Mouse (Mus musculus): ENCODE data around the gene Fap. TPM values are rescaled to one million over a fixed set of nuclear protein-coding genes. Genes with fewer than 3 reads are reported as not detected.

Fap gene
- 1.3 and 1.9 TPM in 2 replicates for polyA plus RNA-seq (2015; fragmentation: Nextera tagmentation; extraction: Ambion mirVana)

- WGBS: 72% methylated on average over 12 of the region's 12 CpGs
- Histone ChIP-seq H3K9ac (no peak within 1 kb of the TSS), H3K9me3 (no peaks in the 10 kb centered on the region), H3K27ac (replicated peaks) (peak within 1 kb of the TSS; percentile 50), H3K4me1 (no peaks in the 10 kb centered on the region), H3K4me3 (peak within 1 kb of the TSS; percentile 22), H3K27me3 (replicated peaks) (no peaks in the 10 kb centered on the region), H3K4me2 (peak within 1 kb of the TSS; percentile 30), H3K36me3 (no peaks in the 10 kb centered on the region)
- no peak for ATAC-seq (ENCODE audit: extremely low read depth, insufficient number of reproducible peaks, low FRiP score, low TSS enrichment)
These were observed at the start of gene Fap for GRCm38 (mm10) chr2:62573753-62574159. TSS of gene Fap (minus strand) at chr2:62574075.

GRCm38 (mm10) chr2:62623024-62623441, 49.2 kb upstream of the Fap start:
- Histone ChIP-seq H3K36me3 (no peaks in the 10 kb centered on the region), H3K27me3 (replicated peaks) (no peaks in the 10 kb centered on the region), H3K9ac (no peak overlapping the region), H3K4me1 (no peaks in the 10 kb centered on the region), H3K4me2 (no peak overlapping the region), H3K9me3 (no peaks in the 10 kb centered on the region), H3K4me3 (no peak overlapping the region), H3K27ac (replicated peaks) (no peak overlapping the region)
- ATAC-seq (ENCODE audit: extremely low read depth, insufficient number of reproducible peaks, low FRiP score, low TSS enrichment): no peak
- WGBS: 77% methylated on average over 8 of the region's 8 CpGs

GRCm38 (mm10) chr2:62619679-62620078, 45.8 kb upstream of the Fap start:
- WGBS: 36% methylated on average over 2 of the region's 2 CpGs

GRCm38 (mm10) chr2:62618934-62619341, 45.1 kb upstream of the Fap start:
- Histone ChIP-seq H3K4me3 (no peak overlapping the region), H3K36me3 (no peaks in the 10 kb centered on the region), H3K9me3 (no peaks in the 10 kb centered on the region), H3K4me1 (no peaks in the 10 kb centered on the region), H3K4me2 (no peak overlapping the region), H3K9ac (no peak overlapping the region), H3K27me3 (replicated peaks) (no peaks in the 10 kb centered on the region), H3K27ac (replicated peaks) (no peak overlapping the region)
- WGBS: 33% methylated on average over 7 of the region's 7 CpGs
- ATAC-seq (ENCODE audit: extremely low read depth, insufficient number of reproducible peaks, low FRiP score, low TSS enrichment): no peak

More at GRCm38 (mm10) chr2:62619679-62620078, 45.8 kb upstream of the Fap start:
- Histone ChIP-seq H3K4me2 (no peak overlapping the region), H3K27ac (replicated peaks) (no peak overlapping the region), H3K27me3 (replicated peaks) (no peaks in the 10 kb centered on the region), H3K4me1 (no peaks in the 10 kb centered on the region), H3K36me3 (no peaks in the 10 kb centered on the region), H3K9me3 (no peaks in the 10 kb centered on the region), H3K4me3 (no peak overlapping the region), H3K9ac (no peak overlapping the region)
- no peak for ATAC-seq (ENCODE audit: extremely low read depth, insufficient number of reproducible peaks, low FRiP score, low TSS enrichment)

- H3K4me1 ChIP-seq: no peaks in the 10 kb centered on the region
- H3K4me3 ChIP-seq: no peak overlapping the region
- H3K9me3 ChIP-seq: no peaks in the 10 kb centered on the region
- H3K4me2 ChIP-seq: no peak overlapping the region
- H3K27ac ChIP-seq (replicated peaks): no peak overlapping the region
- 90% methylated on average over 4 of the region's 4 CpGs for WGBS
- H3K9ac ChIP-seq: no peak overlapping the region
- ATAC-seq (ENCODE audit: extremely low read depth, insufficient number of reproducible peaks, low FRiP score, low TSS enrichment): no peak
- no peaks in the 10 kb centered on the region for H3K27me3 ChIP-seq (replicated peaks)
- H3K36me3 ChIP-seq: no peaks in the 10 kb centered on the region
These were observed 39.3 kb upstream of the Fap start for GRCm38 (mm10) chr2:62613133-62613532.

- Histone ChIP-seq H3K9me3 (no peaks in the 10 kb centered on the region), H3K4me1 (no peaks in the 10 kb centered on the region), H3K27ac (replicated peaks) (no peak overlapping the region), H3K9ac (no peak overlapping the region), H3K4me3 (no peak overlapping the region), H3K4me2 (no peak overlapping the region), H3K36me3 (no peaks in the 10 kb centered on the region), H3K27me3 (replicated peaks) (no peaks in the 10 kb centered on the region)
- WGBS: 88% methylated on average over 16 of the region's 16 CpGs
- ATAC-seq (ENCODE audit: extremely low read depth, insufficient number of reproducible peaks, low FRiP score, low TSS enrichment): no peak
These were observed 32.3 kb upstream of the Fap start for GRCm38 (mm10) chr2:62606205-62606604.

GRCm38 (mm10) chr2:62603530-62603929, 29.7 kb upstream of the Fap start:
- Histone ChIP-seq H3K9ac (no peak overlapping the region), H3K27me3 (replicated peaks) (no peaks in the 10 kb centered on the region), H3K27ac (replicated peaks) (no peak overlapping the region), H3K4me3 (no peak overlapping the region), H3K4me1 (no peaks in the 10 kb centered on the region), H3K36me3 (no peaks in the 10 kb centered on the region), H3K9me3 (no peaks in the 10 kb centered on the region), H3K4me2 (no peak overlapping the region)
- no peak for ATAC-seq (ENCODE audit: extremely low read depth, insufficient number of reproducible peaks, low FRiP score, low TSS enrichment)
- WGBS: 84% methylated on average over 5 of the region's 5 CpGs

GRCm38 (mm10) chr2:62596586-62596985, 22.7 kb upstream of the Fap start:
- Histone ChIP-seq H3K9ac (no peak overlapping the region), H3K36me3 (no peaks in the 10 kb centered on the region), H3K9me3 (no peaks in the 10 kb centered on the region), H3K27ac (replicated peaks) (no peak overlapping the region), H3K4me2 (no peak overlapping the region), H3K4me1 (no peaks in the 10 kb centered on the region), H3K27me3 (replicated peaks) (no peaks in the 10 kb centered on the region), H3K4me3 (no peak overlapping the region)
- 72% methylated on average over 5 of the region's 5 CpGs for WGBS
- no peak for ATAC-seq (ENCODE audit: extremely low read depth, insufficient number of reproducible peaks, low FRiP score, low TSS enrichment)

- no peak overlapping the region for H3K9ac ChIP-seq
- H3K27ac ChIP-seq (replicated peaks): no peak overlapping the region
- H3K4me2 ChIP-seq: no peak overlapping the region
- no peaks in the 10 kb centered on the region for H3K36me3 ChIP-seq
- H3K4me3 ChIP-seq: no peak overlapping the region
- WGBS: 87% methylated on average over 2 of the region's 2 CpGs
- no peaks in the 10 kb centered on the region for H3K9me3 ChIP-seq
- no peak for ATAC-seq (ENCODE audit: extremely low read depth, insufficient number of reproducible peaks, low FRiP score, low TSS enrichment)
- no peaks in the 10 kb centered on the region for H3K27me3 ChIP-seq (replicated peaks)
- no peaks in the 10 kb centered on the region for H3K4me1 ChIP-seq
These were observed 20.6 kb upstream of the Fap start for GRCm38 (mm10) chr2:62594491-62594890.

- Histone ChIP-seq H3K27ac (replicated peaks) (no peak overlapping the region), H3K4me1 (no peaks in the 10 kb centered on the region), H3K9me3 (no peaks in the 10 kb centered on the region), H3K4me3 (no peak overlapping the region), H3K36me3 (no peaks in the 10 kb centered on the region), H3K9ac (no peak overlapping the region), H3K4me2 (no peak overlapping the region), H3K27me3 (replicated peaks) (no peaks in the 10 kb centered on the region)
- no peak for ATAC-seq (ENCODE audit: extremely low read depth, insufficient number of reproducible peaks, low FRiP score, low TSS enrichment)
- WGBS: 75% methylated on average over 3 of the region's 3 CpGs
These were observed 17.7 kb upstream of the Fap start for GRCm38 (mm10) chr2:62591555-62591954.

- no peak overlapping the region for H3K9ac ChIP-seq
- H3K36me3 ChIP-seq: no peaks in the 10 kb centered on the region
- H3K4me2 ChIP-seq: no peak overlapping the region
- no peak for ATAC-seq (ENCODE audit: extremely low read depth, insufficient number of reproducible peaks, low FRiP score, low TSS enrichment)
- H3K4me3 ChIP-seq: no peak overlapping the region
- H3K9me3 ChIP-seq: no peaks in the 10 kb centered on the region
- 66% methylated on average over 4 of the region's 4 CpGs for WGBS
- no peaks in the 10 kb centered on the region for H3K4me1 ChIP-seq
- no peak overlapping the region for H3K27ac ChIP-seq (replicated peaks)
- no peaks in the 10 kb centered on the region for H3K27me3 ChIP-seq (replicated peaks)
These were observed 15.5 kb upstream of the Fap start for GRCm38 (mm10) chr2:62589333-62589732.

GRCm38 (mm10) chr2:62585769-62586168, 11.9 kb upstream of the Fap start:
- Histone ChIP-seq H3K4me2 (no peak overlapping the region), H3K4me3 (no peak overlapping the region), H3K27ac (replicated peaks) (no peak overlapping the region), H3K36me3 (no peaks in the 10 kb centered on the region), H3K9me3 (no peaks in the 10 kb centered on the region), H3K9ac (no peak overlapping the region), H3K4me1 (no peaks in the 10 kb centered on the region), H3K27me3 (replicated peaks) (no peaks in the 10 kb centered on the region)
- WGBS: 62% methylated on average over 5 of the region's 5 CpGs
- no peak for ATAC-seq (ENCODE audit: extremely low read depth, insufficient number of reproducible peaks, low FRiP score, low TSS enrichment)

Measured in heart, embryonic 13.5 days (tissue).